Mouse (Mus musculus) MEL (cell line): ENCODE data around the gene Ccdc22. TPM values are rescaled to one million over a fixed set of nuclear protein-coding genes. Genes with fewer than 3 reads are reported as not detected.

Experiments used
- DNase-seq: peaks from one replicate; pipeline ENCODE4 v3.0.0; 2011; ENCODE audit warnings: low read depth, low spot score
- H3K27ac ChIP-seq: 2 replicates; pipeline ENCODE4 v1.5.1; 2012; ENCODE audit warnings: low read depth, mild to moderate bottlenecking, control low read depth, low read length, moderate library complexity; ENCODE audit not compliant: control insufficient read depth
- H3K27me3 ChIP-seq, 2 experiments: fragments of 150-350 bp in 1 of 2; sonication (generic) in 1 of 2; 2 replicates each; pipeline ENCODE4 v1.6.1; 2012; ENCODE audit warnings: low read length in 2 of 2, mild to moderate bottlenecking in 2 of 2, improper control_type of control experiment in 1 of 2, moderate library complexity in 1 of 2; ENCODE audit not compliant: insufficient read depth in 2 of 2, control insufficient read depth in 1 of 2
- H3K36me3 ChIP-seq, 2 experiments: 2 replicates each; pipeline ENCODE4 v1.6.1; 2012 to 2014; ENCODE audit warnings: low read length in 2 of 2, improper control_type of control experiment in 1 of 2, inconsistent platforms in 1 of 2, mild to moderate bottlenecking in 1 of 2; ENCODE audit not compliant: insufficient read depth in 2 of 2, control insufficient read depth in 1 of 2
- H3K4me1 ChIP-seq, 2 experiments: fragments of 150-350 bp in 1 of 2; sonication (generic) in 1 of 2; 2 replicates each; pipeline ENCODE4 v1.6.1; 2012; ENCODE audit warnings: low read length in 2 of 2, improper control_type of control experiment in 1 of 2, mild to moderate bottlenecking in 1 of 2; ENCODE audit not compliant: insufficient read depth in 2 of 2, control insufficient read depth in 1 of 2
- H3K4me3 ChIP-seq, 2 experiments: fragments of 150-350 bp in 1 of 2; sonication (generic) in 1 of 2; 2 replicates each; pipeline ENCODE4 v1.5.1; 2012; ENCODE audit warnings: low read depth in 2 of 2, low read length in 2 of 2, mild to moderate bottlenecking in 2 of 2, moderate library complexity in 2 of 2, control low read depth in 1 of 2, improper control_type of control experiment in 1 of 2; ENCODE audit not compliant: control insufficient read depth in 1 of 2, insufficient read depth in 1 of 2
- H3K79me2 ChIP-seq: 2 replicates; pipeline ENCODE4 v1.6.1; 2012; ENCODE audit warnings: mild to moderate bottlenecking, low read length, moderate library complexity; ENCODE audit not compliant: control insufficient read depth, poor library complexity, insufficient read depth
- H3K9ac ChIP-seq: 2 replicates; pipeline ENCODE4 v1.6.1; 2012; ENCODE audit warnings: low read depth, mild to moderate bottlenecking, control low read depth, low read length, moderate library complexity; ENCODE audit not compliant: control insufficient read depth, poor library complexity, severe bottlenecking
- H3K9me3 ChIP-seq: fragments of 150-350 bp; sonication (generic); replicated peaks from 2 replicates; pipeline ENCODE4 v1.6.1; 2012; ENCODE audit warnings: mild to moderate bottlenecking, low read length, improper control_type of control experiment, moderate library complexity; ENCODE audit not compliant: insufficient read depth
- BHLHE40 ChIP-seq: IDR thresholded peaks from 2 replicates; pipeline ENCODE4 v1.6.1; 2012; ENCODE audit warnings: low read depth, mild to moderate bottlenecking, inconsistent platforms, low read length, improper control_type of control experiment, borderline replicate concordance
- ELF1 ChIP-seq: IDR thresholded peaks from 2 replicates; pipeline ENCODE4 v1.6.1; 2014; ENCODE audit warnings: low read depth, mild to moderate bottlenecking, inconsistent platforms, low read length, improper control_type of control experiment, moderate library complexity
- EP300 ChIP-seq, 2 experiments: IDR thresholded peaks; 2 replicates each; pipeline ENCODE4 v1.6.1; 2011; ENCODE audit warnings: improper control_type of control experiment in 2 of 2, low read length in 2 of 2, low read depth in 1 of 2, mild to moderate bottlenecking in 1 of 2
- GATA1 ChIP-seq: IDR thresholded peaks from 2 replicates; pipeline ENCODE4 v1.6.1; 2011; ENCODE audit warnings: low read depth, low read length, improper control_type of control experiment
- MYB ChIP-seq: IDR thresholded peaks from 2 replicates; pipeline ENCODE4 v1.6.1; 2011; ENCODE audit warnings: mild to moderate bottlenecking, low read depth, low read length, improper control_type of control experiment
- POLR2AphosphoS2 ChIP-seq: IDR thresholded peaks from 2 replicates; pipeline ENCODE4 v1.6.1; 2011; ENCODE audit warnings: low read length, improper control_type of control experiment
- RAD21 ChIP-seq: IDR thresholded peaks from 2 replicates; pipeline ENCODE4 v1.6.1; 2011; ENCODE audit warnings: mild to moderate bottlenecking, low read depth, low read length, improper control_type of control experiment
- SMC3 ChIP-seq: IDR thresholded peaks from 2 replicates; pipeline ENCODE4 v1.6.1; 2011; ENCODE audit warnings: low read depth, low read length, improper control_type of control experiment
- TAL1 ChIP-seq: IDR thresholded peaks from 2 replicates; pipeline ENCODE4 v1.6.1; 2012; ENCODE audit warnings: mild to moderate bottlenecking, inconsistent platforms, low read length, moderate library complexity, mixed read lengths
- TBP ChIP-seq: IDR thresholded peaks from 2 replicates; pipeline ENCODE4 v1.8.0; 2011; ENCODE audit warnings: low read depth, low read length, improper control_type of control experiment
- UBTF ChIP-seq: IDR thresholded peaks from 2 replicates; pipeline ENCODE4 v1.6.1; 2012; ENCODE audit warnings: low read depth, mild to moderate bottlenecking, inconsistent platforms, low read length, improper control_type of control experiment, moderate library complexity, borderline replicate concordance; ENCODE audit not compliant: insufficient read depth
- USF1 ChIP-seq: IDR thresholded peaks from 2 replicates; pipeline ENCODE4 v1.6.1; 2014; ENCODE audit warnings: low read depth, mild to moderate bottlenecking, inconsistent platforms, low read length, improper control_type of control experiment, moderate library complexity
- ZKSCAN1 ChIP-seq: IDR thresholded peaks from 2 replicates; pipeline ENCODE4 v1.6.1; 2012; ENCODE audit warnings: low read depth, mild to moderate bottlenecking, inconsistent platforms, low read length, improper control_type of control experiment, moderate library complexity
- polyA plus RNA-seq, 2 experiments: library from polyadenylated mRNA; stranded (reverse) in 1 of 2; unstranded in 1 of 2; fragments of >175 nt in 1 of 2; fragments of >200 nt in 1 of 2; gene quantifications; 2 replicates each; pipeline versions ENCODE4 v1.2.1 to v1.2.4; 2012; ENCODE audit warnings: low replicate concordance in 2 of 2, low read depth in 1 of 2; ENCODE audit not compliant: insufficient read length in 2 of 2, insufficient read depth in 1 of 2, missing spikeins in 1 of 2
- total RNA-seq: library from RNA; depleted of rRNA; stranded (reverse); fragments of 300-350 nt; gene quantifications from 2 replicates; pipeline ENCODE4 v1.2.3, GENCODE M21; 2012

The Ccdc22 gene
- total and polyA plus RNA-seq, 3 experiments, result 36.1 to 37.9 TPM; not detected in 1

GRCm38 (mm10) chrX:7571565-7572136, 33.7 kb downstream of the Ccdc22 start (continued):
- TF ChIP-seq ELF1 (peak; percentile 19; the same call in 1 of the 2 replicates), RAD21 (no peak), SMC3 (no peak)

- Histone ChIP-seq H3K9me3 (no peaks in the 10 kb centered on the region), H3K9ac (no peak overlapping the region), H3K4me1 (peaks cover 25 to 47% of the 10 kb centered on the region in 2 experiments), H3K4me3 (no peak overlapping the region), H3K79me2 (peaks cover 14% of the 10 kb centered on the region), H3K27ac (peak overlapping the region; percentile 15; the same call in 1 of the 2 replicates), H3K36me3 (peaks cover 0 to 28% of the 10 kb centered on the region in 2 experiments; a peak in 2 of 4 replicates), H3K27me3 (no peaks in the 10 kb centered on the region)
- peak; percentile 37 for DNase-seq
- TF ChIP-seq TAL1 (peak; percentile 61), EP300 (IDR thresholded peaks at IDR 0.05; ENCODE audit: low read depth in 1 of 2, low read length in 2 of 2) (peak in 1 of 2 experiments; percentile 23; a peak in 2 of 4 replicates), GATA1 (peak; percentile 41; the same call in 1 of the 2 replicates), TBP (no peak), BHLHE40 (peak; percentile 46; the same call in 1 of the 2 replicates)
Measured at GRCm38 (mm10) chrX:7570481-7571175, 34.7 kb downstream of the Ccdc22 start.

- no peak overlapping the region for H3K4me3 ChIP-seq
- peaks cover 19 to 34% of the 10 kb centered on the region in 2 experiments for H3K4me1 ChIP-seq
- H3K9me3 ChIP-seq, result no peaks in the 10 kb centered on the region
- DNase-seq, result peak; percentile 40
- H3K27ac ChIP-seq, result peak overlapping the region; percentile 26; the same call in 1 of the 2 replicates
- H3K9ac ChIP-seq, result no peak overlapping the region; the same call in 1 of the 2 replicates
- TF ChIP-seq SMC3, result no peak
- TF ChIP-seq USF1, result peak; percentile 42; the same call in 1 of the 2 replicates
- H3K36me3 ChIP-seq, result peaks cover 0 to 26% of the 10 kb centered on the region in 2 experiments; a peak in 2 of 4 replicates
- H3K79me2 ChIP-seq, result 0 out of 2 replicates have a peak, but pooled peaks cover 2% of the 10 kb centered on the region
- H3K27me3 ChIP-seq, result no peaks in the 10 kb centered on the region
Measured at GRCm38 (mm10) chrX:7567491-7567890, 37.8 kb downstream of the Ccdc22 start.

GRCm38 (mm10) chrX:7566352-7566751, 39.0 kb downstream of the Ccdc22 start:
- Histone ChIP-seq H3K36me3 (peaks cover 0 to 16% of the 10 kb centered on the region in 2 experiments; a peak in 2 of 4 replicates), H3K79me2 (no peaks in the 10 kb centered on the region), H3K27ac (peak overlapping the region; percentile 29), H3K9ac (peak overlapping the region; percentile 24), H3K4me1 (peaks cover 8 to 23% of the 10 kb centered on the region in 2 experiments), H3K9me3 (no peaks in the 10 kb centered on the region), H3K27me3 (no peaks in the 10 kb centered on the region), H3K4me3 (peak overlapping the region in 1 of 2 experiments; percentile 33; a peak in 2 of 4 replicates)
- TF ChIP-seq MYB, result no peak
- TF ChIP-seq UBTF, result no peak
- no peak for TF ChIP-seq ZKSCAN1
- TF ChIP-seq TBP, result peak; percentile 46; the same call in 1 of the 2 replicates
- no peak for TF ChIP-seq POLR2AphosphoS2
- DNase-seq, result peak; percentile 73
